Mouse (Mus musculus): ENCODE data around the gene Efcab9.

Efcab9 gene

DNA sequence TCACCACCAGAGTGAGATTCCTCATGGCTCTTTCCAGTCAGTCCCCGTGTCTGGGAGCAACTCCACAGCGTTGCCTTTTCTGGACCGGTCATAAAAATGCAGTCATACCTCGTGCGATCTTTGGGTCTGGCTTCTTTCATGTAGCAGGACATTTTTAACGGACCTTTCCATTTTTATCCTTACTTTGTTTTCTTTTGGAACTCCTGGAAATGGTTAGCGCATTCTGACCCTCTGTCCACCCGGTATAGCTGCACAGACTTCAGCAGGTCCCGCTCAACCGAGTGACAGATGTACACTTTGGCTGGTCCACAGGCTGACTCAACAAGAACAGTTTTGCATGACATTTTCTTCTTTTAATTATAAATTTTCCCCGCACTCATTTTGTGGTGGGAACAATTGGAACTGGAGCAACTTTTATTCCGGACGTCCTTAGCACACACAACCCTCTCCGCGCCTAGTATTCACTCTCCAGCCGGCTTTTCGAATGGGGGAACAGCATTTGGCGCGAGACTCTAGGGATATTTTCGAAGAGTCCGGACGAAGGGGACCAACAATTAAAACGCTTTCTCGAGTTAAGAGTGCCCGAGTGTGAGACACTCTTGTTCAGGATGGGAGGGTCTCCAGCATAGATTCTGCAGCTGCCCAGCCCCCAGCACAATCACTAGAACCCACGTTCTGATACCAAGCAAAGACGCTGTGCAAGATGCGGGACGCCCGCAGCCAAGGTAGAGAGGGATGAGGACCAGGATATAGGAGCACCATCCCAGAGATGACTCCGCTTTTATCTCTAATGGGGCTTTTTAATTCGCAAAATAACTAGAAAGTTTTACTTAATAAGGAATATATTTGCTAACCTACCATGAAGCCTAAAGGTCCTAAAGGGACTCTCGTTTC is at the start of gene Efcab9:
Gene Efcab9 (minus strand): TSS at position 211 of the 894 bp plus-strand sequence.
- no peak for DNase-seq (ENCODE audit: low spot score)

DNA sequence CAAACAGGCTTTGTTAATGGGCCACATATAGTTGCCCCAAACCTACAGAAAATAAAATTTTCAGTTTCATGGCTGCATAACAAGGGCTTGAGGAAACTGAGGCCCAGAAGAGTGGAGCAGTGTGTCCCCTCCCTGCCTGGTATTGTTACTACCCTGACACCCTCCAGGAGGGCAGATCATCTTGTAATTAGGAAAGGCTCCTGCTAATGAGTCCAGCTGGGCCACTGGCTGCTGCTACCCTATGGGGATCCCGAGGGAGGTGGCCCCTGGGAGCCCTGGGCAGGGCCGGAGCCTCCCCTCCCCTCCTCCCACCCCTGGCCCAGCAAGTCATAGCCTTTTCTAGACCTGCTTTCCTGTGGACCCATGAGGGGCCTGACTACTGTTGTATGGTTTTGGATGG is 49.1 kb upstream of the Efcab9 start:
- DNase-seq (ENCODE audit: low spot score) = no peak

- peak; percentile 74 for DNase-seq (ENCODE audit: low spot score)
Observed at GRCm38 (mm10) chr11:32580305-32580947, 48.5 kb upstream of the Efcab9 start.

DNA sequence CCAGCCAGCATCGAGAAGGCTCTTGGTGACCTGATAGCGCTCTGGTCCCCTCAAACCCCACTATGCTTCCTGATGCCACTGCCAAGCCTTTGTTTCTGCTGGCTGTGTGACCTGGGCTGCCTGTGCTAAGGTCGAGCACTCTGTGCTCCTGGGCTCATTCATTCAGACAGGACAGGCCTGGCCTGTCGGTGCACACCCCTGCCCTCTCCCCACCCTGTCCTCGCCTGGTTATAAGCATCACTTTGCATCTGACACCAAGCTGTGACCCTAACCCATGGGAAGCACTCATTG is 44.8 kb upstream of the Efcab9 start:
- DNase-seq (ENCODE audit: low spot score) = no peak

DNA sequence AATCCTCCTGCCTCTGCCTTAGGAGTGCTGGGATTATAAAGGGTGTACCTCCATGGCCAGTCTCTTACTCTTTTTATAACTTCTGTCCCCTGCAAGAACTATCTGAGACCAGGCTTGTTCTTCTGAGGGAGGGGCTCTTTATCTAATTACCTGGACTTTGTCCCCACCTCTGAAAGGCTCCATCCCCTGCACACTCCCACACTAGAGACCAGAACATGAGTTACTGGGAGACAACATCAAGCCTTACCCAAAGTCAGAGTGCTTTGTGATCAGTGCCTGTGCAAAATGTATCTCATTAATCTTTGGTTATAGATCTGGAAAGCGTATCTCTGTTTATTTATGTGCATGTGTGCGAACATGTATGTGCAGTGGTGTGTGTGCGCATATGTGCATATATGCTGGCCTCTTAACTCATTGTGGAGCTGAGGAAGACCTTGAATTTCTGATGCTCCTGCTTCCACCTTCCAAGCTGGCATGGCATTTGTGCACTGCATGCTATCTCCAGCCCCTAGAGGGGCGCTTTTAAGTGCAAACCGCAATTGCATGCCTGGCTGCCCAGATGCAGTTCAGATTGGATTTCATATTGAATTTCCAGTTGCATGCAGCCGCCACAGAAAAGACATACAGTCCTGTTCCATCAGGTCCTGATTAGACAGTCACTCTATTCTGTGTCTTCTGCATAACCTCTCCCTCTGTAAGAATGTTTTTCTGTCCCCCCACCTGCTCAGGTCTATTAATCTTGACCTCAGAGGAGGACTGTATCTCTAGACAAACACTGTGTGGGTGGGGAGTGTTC is 44.3 kb upstream of the Efcab9 start:
- DNase-seq (ENCODE audit: low spot score) = no peak

- DNase-seq (ENCODE audit: low spot score) = no peak
Observed at GRCm38 (mm10) chr11:32573669-32574068, 41.8 kb upstream of the Efcab9 start.

DNA sequence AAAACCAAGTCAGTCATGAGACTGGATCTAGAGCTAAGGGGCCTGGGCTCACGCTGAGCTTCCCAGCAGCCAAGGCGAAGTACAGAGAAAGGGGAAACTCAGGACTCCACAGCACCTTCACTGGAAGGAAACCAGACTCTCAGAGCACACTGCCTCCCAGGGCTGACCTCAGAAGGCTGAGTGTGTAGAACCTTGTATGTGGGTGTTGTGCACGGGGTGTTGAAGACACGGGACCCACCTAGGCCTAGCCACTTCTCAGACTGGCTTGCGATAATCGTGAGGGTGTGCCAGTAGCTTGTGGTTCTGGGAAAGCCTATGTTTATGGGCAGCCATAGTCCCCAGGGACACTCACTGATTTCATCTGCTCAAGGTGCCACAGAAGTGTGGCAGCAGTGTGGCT is 39.2 kb upstream of the Efcab9 start:
- no peak for DNase-seq (ENCODE audit: low spot score)

GRCm38 (mm10) chr11:32568637-32569293 is 36.9 kb upstream of the Efcab9 start:
- DNase-seq (ENCODE audit: low spot score) = no peak

GRCm38 (mm10) chr11:32568060-32568459 is 36.2 kb upstream of the Efcab9 start:
- DNase-seq (ENCODE audit: low spot score) = no peak

DNA sequence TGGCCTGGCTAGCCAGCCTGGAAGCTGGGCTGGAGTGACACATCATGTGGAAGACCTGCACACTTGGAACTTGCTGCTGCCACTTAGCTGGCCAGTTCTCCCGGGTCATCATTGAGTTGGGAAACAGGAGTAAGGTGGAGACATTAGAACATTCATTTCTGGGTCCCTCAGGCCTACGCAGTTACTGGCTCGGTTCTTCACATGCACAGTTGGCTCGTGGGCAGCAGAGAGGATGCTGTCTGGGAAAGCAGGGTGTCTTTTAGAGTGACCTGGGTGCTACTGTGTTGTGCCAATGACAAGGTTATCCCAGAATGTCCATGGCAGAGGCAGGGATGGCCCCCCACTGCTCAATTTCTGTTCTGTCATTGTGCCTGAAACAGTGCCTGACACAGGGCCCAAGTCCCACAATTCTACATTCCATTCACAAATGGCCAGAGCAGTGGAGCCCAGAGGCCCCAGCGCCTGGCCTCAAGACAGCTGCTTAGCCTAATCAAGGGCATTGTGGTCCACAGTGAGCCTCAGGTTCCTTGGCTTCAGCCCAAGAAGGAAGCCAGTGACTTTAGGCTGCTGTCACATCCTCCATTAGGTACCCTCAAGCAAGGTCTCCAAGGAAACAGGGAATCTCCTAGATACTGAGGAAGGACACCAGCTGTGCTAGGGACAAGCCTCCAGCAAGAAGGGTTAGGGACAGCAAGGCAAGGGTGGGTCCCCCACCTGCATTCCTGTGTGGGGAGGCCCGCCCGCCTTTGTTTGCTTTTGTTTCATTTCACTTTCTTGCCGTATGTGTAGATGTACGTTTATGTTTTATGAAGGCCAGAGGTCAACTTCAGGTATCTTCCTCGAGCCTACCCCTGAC is 35.3 kb upstream of the Efcab9 start:
- DNase-seq (ENCODE audit: low spot score) = no peak

GRCm38 (mm10) chr11:32566184-32566583 is 34.3 kb upstream of the Efcab9 start:
- DNase-seq (ENCODE audit: low spot score) = no peak

GRCm38 (mm10) chr11:32565088-32565487 is 33.2 kb upstream of the Efcab9 start:
- no peak for DNase-seq (ENCODE audit: low spot score)

DNA sequence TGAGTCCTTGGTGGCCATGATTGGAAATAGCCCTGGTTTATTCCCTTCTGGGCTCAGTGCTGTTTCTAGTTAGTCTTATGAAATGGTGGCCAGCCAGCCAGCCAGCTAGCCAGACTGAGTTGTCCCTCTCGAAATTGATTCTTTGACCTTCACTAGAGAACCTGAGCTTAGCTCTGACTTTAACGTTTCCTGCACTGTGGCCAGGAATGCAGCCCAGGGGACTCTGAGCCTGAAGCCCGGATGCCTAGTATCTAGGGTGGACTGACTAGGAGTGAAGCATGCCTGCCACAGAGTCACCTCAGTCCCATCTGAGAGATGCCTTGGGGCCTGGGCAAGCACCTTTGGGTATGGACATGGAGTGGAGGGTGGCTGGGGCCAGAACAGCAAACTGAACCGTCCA is 32.7 kb upstream of the Efcab9 start:
- no peak for DNase-seq (ENCODE audit: low spot score)

GRCm38 (mm10) chr11:32563660-32564059 is 31.8 kb upstream of the Efcab9 start:
- DNase-seq (ENCODE audit: low spot score) = no peak

GRCm38 (mm10) chr11:32562706-32563105 is 30.8 kb upstream of the Efcab9 start:
- no peak for DNase-seq (ENCODE audit: low spot score)

GRCm38 (mm10) chr11:32561465-32562355 is 29.8 kb upstream of the Efcab9 start:
- DNase-seq (ENCODE audit: low spot score) = no peak

DNA sequence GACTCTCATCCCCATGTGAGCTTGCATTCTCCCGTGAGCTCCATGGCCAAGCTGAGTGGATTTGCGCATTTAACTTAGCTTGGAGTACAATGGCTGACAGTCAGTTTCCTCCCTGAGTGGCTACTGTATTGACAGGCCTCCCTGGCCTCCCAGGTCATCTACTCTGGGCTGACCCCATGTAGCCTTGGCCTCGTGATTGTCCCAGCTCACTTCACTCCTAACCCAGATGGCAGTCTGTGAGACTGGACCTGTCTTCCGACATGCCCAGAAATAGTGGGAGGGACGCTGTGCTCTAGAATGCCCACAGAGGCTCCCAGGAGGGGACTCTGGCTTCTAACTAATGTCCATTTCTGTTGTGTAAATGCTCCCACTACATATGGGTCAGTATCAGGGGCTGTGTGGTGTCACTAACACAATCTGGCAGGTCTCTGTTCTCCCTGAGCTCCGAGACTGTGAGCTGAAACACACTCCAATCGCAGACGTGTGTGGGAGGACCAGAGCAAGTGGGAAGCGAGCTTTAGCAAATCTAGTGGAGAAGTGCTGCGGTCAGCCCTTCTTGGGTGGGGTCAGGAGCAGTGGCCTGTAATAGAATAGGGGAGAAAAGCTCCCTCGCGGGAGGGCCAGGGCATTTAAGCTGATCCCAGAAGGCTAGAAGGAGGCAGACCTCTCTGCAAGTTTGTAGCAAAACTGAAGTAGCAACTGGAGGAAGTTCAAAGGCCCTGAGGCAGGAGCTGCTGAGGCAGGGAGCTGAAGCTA is 28.3 kb upstream of the Efcab9 start:
- DNase-seq (ENCODE audit: low spot score) = no peak

DNA sequence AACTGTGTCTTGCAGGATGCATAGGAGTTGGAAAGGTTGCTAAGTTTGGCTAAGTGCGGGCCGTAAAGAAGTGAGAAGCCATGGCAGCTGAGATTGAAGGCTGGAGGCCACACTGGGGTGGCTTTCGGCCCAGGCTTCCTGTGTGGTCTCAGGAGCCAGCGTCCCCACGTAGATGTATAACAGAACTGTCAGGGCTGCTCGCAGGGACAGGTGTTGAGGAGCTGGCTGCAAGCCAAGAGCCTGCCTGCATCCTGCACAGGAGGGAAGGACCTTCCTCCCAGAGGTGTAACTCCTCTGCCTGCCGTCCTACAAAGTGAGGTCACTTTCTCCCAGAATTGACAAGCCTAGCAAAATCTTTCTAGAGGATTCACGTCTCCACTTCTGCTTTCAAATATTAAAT is 26.8 kb upstream of the Efcab9 start:
- no peak for DNase-seq (ENCODE audit: low spot score)

GRCm38 (mm10) chr11:32558026-32558425 is 26.1 kb upstream of the Efcab9 start:
- DNase-seq (ENCODE audit: low spot score) = no peak

Data from layer of hippocampus, adult 11-12 months (tissue).